23 mouse cellular contexts compared by ENCODE assay signal in genomic region chr2:92272510-92272909, GRCm38 (mm10).
DNase-seq lines count a peak whose midpoint lies in the region; ATAC-seq and TF ChIP-seq lines count a peak whose summit lies in the region.
"Had no signal": no experiment of that assay in that cellular context is flagged by ENCODE, and none has a peak within 500 bp of the region (broad histone marks: within the 10 kb centered on the region; RNA-seq: fewer than 3 reads in every experiment).

No protein-coding gene starts in this region.

- no peak for ATAC-seq in neural tube, embryonic 15.5 days (ENCODE audit: low FRiP score)
- 0 out of 2 replicates have a peak, but pooled peaks have one; percentile 35 for ATAC-seq in granulocyte monocyte progenitor cell, adult 5-6 weeks (replicated peaks; ENCODE audit: poor library complexity, severe bottlenecking)
- ATAC-seq: CD4-positive, CD25-positive, alpha-beta regulatory T cell, adult 4 months; forebrain, embryonic 13.5 days; inflammation-experienced regulatory T-cells, adult 6 months; lung, postnatal 0 days; Patski had no signal

- H3K9me3 ChIP-seq in neural tube, embryonic 15.5 days (replicated peaks) = no peaks in the 10 kb centered on the region
- H3K9me3 ChIP-seq: forebrain, embryonic 13.5 days; heart, embryonic 15.5 days had no signal

- H3K4me3 ChIP-seq in layer of hippocampus, adult 2 months = no peak overlapping the region
- no peak overlapping the region for H3K4me3 ChIP-seq in neural tube, embryonic 15.5 days (replicated peaks)
- H3K4me3 ChIP-seq in C2C12 (ENCODE audit: insufficient read depth, poor library complexity, severe bottlenecking) = no peak overlapping the region
- H3K4me3 ChIP-seq: erythroblast, embryonic 14.5 days; forebrain, embryonic 13.5 days; heart, embryonic 15.5 days had no signal

- peak overlapping the region; percentile 81 for H3K27ac ChIP-seq in layer of hippocampus, adult 2 months
- 0 out of 2 replicates have a peak overlapping the region, but pooled peaks have one; percentile 18 for H3K27ac ChIP-seq in neural tube, embryonic 15.5 days (replicated peaks)
- H3K27ac ChIP-seq: hindbrain, embryonic 14.5 days had no signal

- H3ac ChIP-seq in C2C12 (ENCODE audit: control insufficient read depth, insufficient read length, low read depth) = no peak overlapping the region

- no peak for TF ChIP-seq CTCF in layer of hippocampus, adult 2 months (conservative IDR thresholded peaks at IDR 0.05)
- TF ChIP-seq CTCF in C2C12 (IDR thresholded peaks at IDR 0.05; ENCODE audit: control insufficient read depth, insufficient read depth, insufficient read length) = no peak

- H3K79me3 ChIP-seq in C2C12 (ENCODE audit: low read depth) = no peaks in the 10 kb centered on the region

- no peaks in the 10 kb centered on the region for H3K27me3 ChIP-seq in neural tube, embryonic 15.5 days (replicated peaks)
- no peaks in the 10 kb centered on the region for H3K27me3 ChIP-seq in C2C12 (ENCODE audit: control insufficient read depth, insufficient read depth, insufficient read length)
- H3K27me3 ChIP-seq: forebrain, embryonic 13.5 days; heart, embryonic 15.5 days; Patski had no signal

- 0 out of 2 replicates have a peak, but pooled peaks cover 3% of the 10 kb centered on the region for H3K4me1 ChIP-seq in neural tube, embryonic 15.5 days

- WGBS in neural tube, embryonic 15.5 days = 57% methylated on average over 2 of the region's 2 CpGs

- H3K79me2 ChIP-seq in C2C12 (ENCODE audit: control insufficient read depth, insufficient read depth) = no peaks in the 10 kb centered on the region

- no peak overlapping the region for H3K4me2 ChIP-seq in neural tube, embryonic 15.5 days
- H3K4me2 ChIP-seq: hindbrain, embryonic 14.5 days had no signal

- no peak overlapping the region for H3K9ac ChIP-seq in neural tube, embryonic 15.5 days (replicated peaks)
- H3K9ac ChIP-seq: forebrain, embryonic 13.5 days; heart, embryonic 15.5 days; hindbrain, embryonic 14.5 days had no signal

- DNase-seq in layer of hippocampus, adult 2 months (ENCODE audit: low spot score in 2 of 2) = no peak
- no peak for DNase-seq in layer of hippocampus, adult 8-10 months (ENCODE audit: low spot score in 2 of 2)
- no peak for DNase-seq in neural tube, embryonic 10.5 days (ENCODE audit: extremely low spot score, low spot score)
- DNase-seq in spleen, postnatal 14 days (ENCODE audit: low spot score in 2 of 2) = no peak
- DNase-seq in urinary bladder, postnatal 25 days (ENCODE audit: low spot score) = no peak
- DNase-seq: cerebellum, adult 11-12 months; gastrocnemius, postnatal 36 days; kidney, adult 18-20 months; kidney, postnatal 4 days; liver; right cerebral cortex, postnatal 25 days; spleen, adult 18-20 months had no signal

- H3K36me3 ChIP-seq in neural tube, embryonic 15.5 days = peaks cover 5% of the 10 kb centered on the region; the same call in 1 of the 2 replicates
- no peaks in the 10 kb centered on the region for H3K36me3 ChIP-seq in C2C12 (ENCODE audit: control insufficient read depth, insufficient read depth)
- H3K36me3 ChIP-seq: heart, embryonic 15.5 days had no signal

TF ChIP-seq in C2C12, 6 proteins besides CTCF, POLR2A, EP300 and RAD21:
- TF ChIP-seq MYOD1 (IDR thresholded peaks at IDR 0.05; ENCODE audit: control insufficient read depth, insufficient read length, low read depth) (peak; percentile 20), CEBPB (IDR thresholded peaks at IDR 0.05; ENCODE audit: low read depth) (no peak)
